Mouse (Mus musculus): ENCODE results near the gene Tmem132d. TPM values are rescaled to one million over a fixed set of nuclear protein-coding genes. Genes with fewer than 3 reads are reported as not detected.

Tmem132d gene
- polyA plus RNA-seq, 1 experiment = 2.4 TPM

- TF ChIP-seq CTCF (IDR thresholded peaks at IDR 0.05; ENCODE audit: borderline replicate concordance, insufficient read depth, low read depth, low read length) (peak; percentile 28; the same call in 1 of the 2 replicates), POLR2A (IDR thresholded peaks at IDR 0.05; ENCODE audit: borderline replicate concordance, insufficient read depth, low read length) (no peak)
- H3K27ac ChIP-seq (ENCODE audit: insufficient read depth, low read length) = no peak overlapping the region
- no peaks in the 10 kb centered on the region for H3K27me3 ChIP-seq (ENCODE audit: control insufficient read depth, insufficient read depth, low read length)
- DNase-seq = no peak
- H3K4me1 ChIP-seq (ENCODE audit: control insufficient read depth, insufficient read depth, low read length) = no peaks in the 10 kb centered on the region
- no peak overlapping the region for H3K4me3 ChIP-seq (replicated peaks; ENCODE audit: insufficient read depth, low read depth, low read length)
- WGBS = 76% methylated on average over 3 of the region's 3 CpGs
Measured at GRCm38 (mm10) chr5:128450808-128451207, 17.9 kb upstream of the Tmem132d start.

- no peak overlapping the region for H3K27ac ChIP-seq (ENCODE audit: insufficient read depth, low read length)
- no peak for DNase-seq
- no peaks in the 10 kb centered on the region for H3K27me3 ChIP-seq (ENCODE audit: control insufficient read depth, insufficient read depth, low read length)
- H3K4me1 ChIP-seq (ENCODE audit: control insufficient read depth, insufficient read depth, low read length) = no peaks in the 10 kb centered on the region
- H3K4me3 ChIP-seq (replicated peaks; ENCODE audit: insufficient read depth, low read depth, low read length) = no peak overlapping the region
- WGBS = 19% methylated on average over 6 of the region's 6 CpGs
- TF ChIP-seq POLR2A (IDR thresholded peaks at IDR 0.05; ENCODE audit: borderline replicate concordance, insufficient read depth, low read length) (no peak), CTCF (IDR thresholded peaks at IDR 0.05; ENCODE audit: borderline replicate concordance, insufficient read depth, low read depth, low read length) (no peak)
Measured at GRCm38 (mm10) chr5:128444876-128445275, 12.0 kb upstream of the Tmem132d start.

DNA sequence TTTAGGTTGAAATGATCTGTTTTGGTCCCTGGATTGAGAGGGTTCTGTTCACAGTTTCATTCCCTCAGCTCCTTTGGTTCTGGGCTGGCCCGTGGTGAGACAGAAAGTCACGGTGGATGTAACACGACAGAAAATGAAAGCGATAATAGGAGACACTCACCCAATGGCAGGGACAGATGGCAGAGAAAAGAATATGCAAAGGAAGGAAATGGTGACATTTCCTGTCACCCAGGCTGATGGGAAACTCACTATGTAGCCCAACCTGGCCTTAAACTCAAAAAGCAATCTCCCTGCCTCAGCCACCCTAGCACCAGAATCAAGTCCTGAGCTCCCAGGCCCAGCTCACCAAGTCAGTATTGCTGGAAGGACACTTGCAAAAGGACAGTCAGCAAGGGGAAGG lies 11.0 kb upstream of the Tmem132d start:
- TF ChIP-seq POLR2A (IDR thresholded peaks at IDR 0.05; ENCODE audit: borderline replicate concordance, insufficient read depth, low read length) (no peak), CTCF (IDR thresholded peaks at IDR 0.05; ENCODE audit: borderline replicate concordance, insufficient read depth, low read depth, low read length) (no peak)
- Histone ChIP-seq H3K4me3 (replicated peaks; ENCODE audit: insufficient read depth, low read depth, low read length) (no peak overlapping the region), H3K27me3 (ENCODE audit: control insufficient read depth, insufficient read depth, low read length) (no peaks in the 10 kb centered on the region), H3K4me1 (ENCODE audit: control insufficient read depth, insufficient read depth, low read length) (no peaks in the 10 kb centered on the region), H3K27ac (ENCODE audit: insufficient read depth, low read length) (no peak overlapping the region; the same call in 1 of the 2 replicates)
- DNase-seq = no peak
- 42% methylated on average over 4 of the region's 4 CpGs for WGBS

DNA sequence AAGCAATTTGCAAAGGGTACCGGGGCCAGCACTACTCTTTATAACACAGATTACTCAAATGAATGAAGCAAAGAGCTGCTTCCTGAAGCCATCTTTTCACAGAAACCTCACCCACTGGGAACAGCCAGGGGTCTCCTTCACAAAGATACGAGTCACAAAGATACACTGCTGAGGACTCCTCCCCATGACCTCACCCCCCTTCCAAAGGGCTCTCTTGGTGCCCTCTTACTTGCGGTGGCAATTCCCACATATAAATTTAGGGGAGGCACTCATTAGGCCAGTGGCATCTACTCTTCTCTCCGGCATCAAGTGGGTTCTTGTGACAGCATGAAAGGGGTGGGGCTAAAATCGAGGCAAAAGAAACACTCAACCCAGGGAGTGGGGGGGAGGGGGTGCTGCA lies 8.2 kb upstream of the Tmem132d start:
- DNase-seq = no peak

GRCm38 (mm10) chr5:128439828-128440227 lies 7.0 kb upstream of the Tmem132d start:
- DNase-seq = peak; percentile 26 to 60
- Histone ChIP-seq H3K4me3 (replicated peaks; ENCODE audit: insufficient read depth, low read depth, low read length) (no peak overlapping the region), H3K4me1 (ENCODE audit: control insufficient read depth, insufficient read depth, low read length) (no peaks in the 10 kb centered on the region), H3K27me3 (ENCODE audit: control insufficient read depth, insufficient read depth, low read length) (no peaks in the 10 kb centered on the region), H3K27ac (ENCODE audit: insufficient read depth, low read length) (no peak overlapping the region)
- under 1% methylated on average over 5 of the region's 5 CpGs for WGBS
- peak; percentile 86 for TF ChIP-seq CTCF (IDR thresholded peaks at IDR 0.05; ENCODE audit: borderline replicate concordance, insufficient read depth, low read depth, low read length)
- TF ChIP-seq POLR2A (IDR thresholded peaks at IDR 0.05; ENCODE audit: borderline replicate concordance, insufficient read depth, low read length) = no peak

More for the DNA sequence above, 8.2 kb upstream of the Tmem132d start:
- H3K27ac ChIP-seq (ENCODE audit: insufficient read depth, low read length) = no peak overlapping the region
- no peaks in the 10 kb centered on the region for H3K27me3 ChIP-seq (ENCODE audit: control insufficient read depth, insufficient read depth, low read length)
- no peak overlapping the region for H3K4me3 ChIP-seq (replicated peaks; ENCODE audit: insufficient read depth, low read depth, low read length)
- WGBS = 9% methylated on average over 5 of the region's 5 CpGs
- TF ChIP-seq CTCF (IDR thresholded peaks at IDR 0.05; ENCODE audit: borderline replicate concordance, insufficient read depth, low read depth, low read length) = no peak
- TF ChIP-seq POLR2A (IDR thresholded peaks at IDR 0.05; ENCODE audit: borderline replicate concordance, insufficient read depth, low read length) = no peak
- no peaks in the 10 kb centered on the region for H3K4me1 ChIP-seq (ENCODE audit: control insufficient read depth, insufficient read depth, low read length)

DNA sequence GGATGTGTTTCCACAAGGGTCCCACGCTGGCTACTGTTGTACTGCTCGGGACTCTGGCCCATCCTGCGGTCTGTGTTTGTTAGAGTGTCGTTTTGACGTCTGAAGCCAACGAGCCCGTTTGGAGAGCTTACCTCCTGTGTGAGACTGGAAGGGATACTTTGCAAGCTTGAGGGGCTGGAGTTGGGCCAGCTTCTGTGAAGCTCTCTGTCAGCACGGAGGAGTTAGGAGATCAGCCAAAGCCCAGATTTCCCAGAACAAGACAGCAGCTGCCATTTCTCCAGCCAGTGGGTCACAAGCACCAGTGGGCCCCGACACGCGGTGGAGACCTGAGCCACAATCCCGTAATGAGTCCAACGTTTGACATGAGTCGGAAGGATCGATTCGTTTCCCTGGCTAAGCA lies 5.2 kb upstream of the Tmem132d start:
- no peak overlapping the region for H3K27ac ChIP-seq (ENCODE audit: insufficient read depth, low read length)
- no peak for TF ChIP-seq CTCF (IDR thresholded peaks at IDR 0.05; ENCODE audit: borderline replicate concordance, insufficient read depth, low read depth, low read length)
- TF ChIP-seq POLR2A (IDR thresholded peaks at IDR 0.05; ENCODE audit: borderline replicate concordance, insufficient read depth, low read length) = no peak
- H3K4me3 ChIP-seq (replicated peaks; ENCODE audit: insufficient read depth, low read depth, low read length) = no peak overlapping the region
- no peak for DNase-seq
- no peaks in the 10 kb centered on the region for H3K4me1 ChIP-seq (ENCODE audit: control insufficient read depth, insufficient read depth, low read length)
- 12% methylated on average over 16 of the region's 16 CpGs for WGBS
- H3K27me3 ChIP-seq (ENCODE audit: control insufficient read depth, insufficient read depth, low read length) = no peaks in the 10 kb centered on the region; the same call in 1 of the 2 replicates

DNA sequence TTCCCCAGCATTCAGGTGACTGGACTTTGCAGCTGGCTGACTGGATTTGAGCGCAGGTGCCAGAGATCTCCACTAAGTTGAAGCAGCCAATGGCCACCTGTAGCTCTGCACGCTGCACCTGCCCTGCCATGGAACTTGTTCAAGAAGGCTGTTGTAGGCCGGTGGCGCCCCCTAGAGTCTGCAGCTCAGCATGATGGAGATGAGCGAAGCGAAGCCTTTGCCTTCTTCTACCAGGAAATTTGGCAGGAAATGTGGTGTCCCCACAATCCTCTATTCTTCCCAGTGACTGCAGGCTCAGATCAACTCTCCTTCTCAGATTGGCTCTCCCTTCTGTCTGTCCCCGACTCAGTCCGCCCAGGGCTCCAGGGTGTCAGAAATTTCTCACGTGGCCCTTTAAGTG lies 4.0 kb upstream of the Tmem132d start:
- no peak for TF ChIP-seq POLR2A (IDR thresholded peaks at IDR 0.05; ENCODE audit: borderline replicate concordance, insufficient read depth, low read length)
- peak; percentile 35; the same call in 1 of the 2 replicates for TF ChIP-seq CTCF (IDR thresholded peaks at IDR 0.05; ENCODE audit: borderline replicate concordance, insufficient read depth, low read depth, low read length)
- WGBS = 8% methylated on average over 9 of the region's 9 CpGs
- peak; percentile 36 to 39 for DNase-seq
- Histone ChIP-seq H3K27me3 (ENCODE audit: control insufficient read depth, insufficient read depth, low read length) (no peaks in the 10 kb centered on the region; the same call in 1 of the 2 replicates), H3K4me1 (ENCODE audit: control insufficient read depth, insufficient read depth, low read length) (no peaks in the 10 kb centered on the region), H3K4me3 (replicated peaks; ENCODE audit: insufficient read depth, low read depth, low read length) (no peak overlapping the region), H3K27ac (ENCODE audit: insufficient read depth, low read length) (no peak overlapping the region)

GRCm38 (mm10) chr5:128435683-128436082 lies 2.8 kb upstream of the Tmem132d start:
- no peaks in the 10 kb centered on the region for H3K4me1 ChIP-seq (ENCODE audit: control insufficient read depth, insufficient read depth, low read length)
- no peak for DNase-seq
- TF ChIP-seq POLR2A (IDR thresholded peaks at IDR 0.05; ENCODE audit: borderline replicate concordance, insufficient read depth, low read length) (no peak), CTCF (IDR thresholded peaks at IDR 0.05; ENCODE audit: borderline replicate concordance, insufficient read depth, low read depth, low read length) (no peak)
- H3K27ac ChIP-seq (ENCODE audit: insufficient read depth, low read length) = no peak overlapping the region
- H3K4me3 ChIP-seq (replicated peaks; ENCODE audit: insufficient read depth, low read depth, low read length) = no peak overlapping the region
- no peaks in the 10 kb centered on the region; the same call in 1 of the 2 replicates for H3K27me3 ChIP-seq (ENCODE audit: control insufficient read depth, insufficient read depth, low read length)
- WGBS = 27% methylated on average over 5 of the region's 5 CpGs
